Mouse (Mus musculus): ENCODE measurements around the gene Itpr1. TPM values are rescaled to one million over a fixed set of nuclear protein-coding genes. Genes with fewer than 3 reads are reported as not detected.

The Itpr1 gene
- polyA plus RNA-seq, 1 experiment from 2014 or later: 3.5 TPM

DNA sequence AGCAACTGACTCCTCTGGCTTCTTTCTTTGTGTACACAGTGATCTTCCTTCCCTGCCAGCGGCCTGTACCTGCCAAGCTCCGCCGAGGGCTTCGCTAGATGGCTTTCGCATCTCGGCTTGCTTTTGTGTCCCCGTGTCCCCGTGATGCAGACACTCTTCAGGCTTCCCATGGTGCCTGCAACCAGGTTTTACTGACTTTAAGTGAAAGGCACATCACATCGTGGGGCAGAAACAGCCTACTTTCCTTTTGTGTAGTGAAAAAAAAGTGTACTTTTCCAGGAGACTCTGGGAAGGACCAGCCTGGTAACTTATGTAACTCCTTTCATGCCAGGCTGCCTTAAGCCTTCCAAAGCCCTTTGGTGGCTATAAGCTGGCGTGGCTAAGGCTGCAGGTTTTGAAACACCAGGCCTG lies 113.9 kb downstream of the Itpr1 start:
- 78% methylated on average over 10 of the region's 10 CpGs for WGBS
- H3K4me1 ChIP-seq (ENCODE audit: control insufficient read depth, insufficient read depth, low read length): no peaks in the 10 kb centered on the region
- H3K9me3 ChIP-seq (ENCODE audit: control insufficient read depth, low read length): no peaks in the 10 kb centered on the region
- ATAC-seq (ENCODE audit: low read depth): no peak
- H3K27ac ChIP-seq (ENCODE audit: low read depth, low read length): no peak overlapping the region
- no peaks in the 10 kb centered on the region for H3K27me3 ChIP-seq (ENCODE audit: control insufficient read depth, insufficient read depth, low read length)
- H3K9ac ChIP-seq (replicated peaks; ENCODE audit: low read depth, low read length): no peak overlapping the region
- no peaks in the 10 kb centered on the region for H3K36me3 ChIP-seq (ENCODE audit: control insufficient read depth, insufficient read depth, low read length)
- H3K4me3 ChIP-seq (ENCODE audit: low read depth, low read length): no peak overlapping the region
- H3K4me2 ChIP-seq (ENCODE audit: low read depth, low read length): no peak overlapping the region

DNA sequence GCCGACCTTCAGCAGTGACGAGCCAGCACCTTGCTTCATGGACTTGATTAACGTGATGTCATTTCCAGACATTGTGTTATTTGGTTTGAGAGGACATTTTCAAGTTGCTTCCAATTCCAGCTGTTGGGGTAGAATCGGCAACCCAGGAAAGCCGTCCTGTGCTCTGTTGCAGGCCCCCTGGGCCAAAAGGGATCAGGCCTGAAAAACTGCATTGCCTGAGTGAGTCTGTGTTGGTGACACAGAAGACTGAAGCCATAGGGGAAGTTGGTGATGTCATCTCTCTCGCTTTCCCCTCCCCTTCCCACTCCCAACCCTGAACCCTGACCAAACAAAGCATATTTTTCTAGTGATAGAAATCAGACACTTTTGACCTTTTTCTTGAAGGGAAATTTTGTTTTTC lies 114.7 kb downstream of the Itpr1 start:
- no peak for ATAC-seq (ENCODE audit: low read depth)
- no peaks in the 10 kb centered on the region for H3K27me3 ChIP-seq (ENCODE audit: control insufficient read depth, insufficient read depth, low read length)
- WGBS: 84% methylated on average over 6 of the region's 6 CpGs
- H3K36me3 ChIP-seq (ENCODE audit: control insufficient read depth, insufficient read depth, low read length): no peaks in the 10 kb centered on the region
- H3K9ac ChIP-seq (replicated peaks; ENCODE audit: low read depth, low read length): no peak overlapping the region
- H3K4me2 ChIP-seq (ENCODE audit: low read depth, low read length): no peak overlapping the region
- H3K4me1 ChIP-seq (ENCODE audit: control insufficient read depth, insufficient read depth, low read length): no peaks in the 10 kb centered on the region
- H3K27ac ChIP-seq (ENCODE audit: low read depth, low read length): no peak overlapping the region
- H3K9me3 ChIP-seq (ENCODE audit: control insufficient read depth, low read length): no peaks in the 10 kb centered on the region
- no peak overlapping the region for H3K4me3 ChIP-seq (ENCODE audit: low read depth, low read length)

DNA sequence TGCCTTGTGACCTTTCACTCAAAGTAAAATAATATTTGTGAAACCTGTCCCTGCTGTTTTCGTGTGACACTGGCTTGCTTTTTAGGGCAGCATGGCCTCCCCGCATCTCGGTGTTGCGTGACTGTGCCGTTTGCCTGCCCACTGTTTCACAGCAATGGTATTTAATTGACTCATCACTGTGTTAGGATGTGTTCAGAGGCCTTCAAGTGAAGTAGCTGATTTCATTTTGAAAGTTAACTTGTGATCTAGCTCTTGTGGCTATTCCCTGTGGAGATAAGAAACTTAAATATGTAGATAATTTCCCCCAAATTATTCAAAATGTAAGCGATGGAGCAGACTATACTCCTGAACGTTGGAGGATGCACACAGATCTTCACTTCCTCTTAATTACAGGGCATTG lies 115.4 kb downstream of the Itpr1 start:
- Histone ChIP-seq H3K36me3 (ENCODE audit: control insufficient read depth, insufficient read depth, low read length) (no peaks in the 10 kb centered on the region), H3K4me2 (ENCODE audit: low read depth, low read length) (no peak overlapping the region), H3K4me3 (ENCODE audit: low read depth, low read length) (no peak overlapping the region), H3K27ac (ENCODE audit: low read depth, low read length) (no peak overlapping the region), H3K27me3 (ENCODE audit: control insufficient read depth, insufficient read depth, low read length) (no peaks in the 10 kb centered on the region), H3K9me3 (ENCODE audit: control insufficient read depth, low read length) (no peaks in the 10 kb centered on the region), H3K4me1 (ENCODE audit: control insufficient read depth, insufficient read depth, low read length) (no peaks in the 10 kb centered on the region), H3K9ac (replicated peaks; ENCODE audit: low read depth, low read length) (no peak overlapping the region)
- no peak for ATAC-seq (ENCODE audit: low read depth)
- 84% methylated on average over 7 of the region's 7 CpGs for WGBS

DNA sequence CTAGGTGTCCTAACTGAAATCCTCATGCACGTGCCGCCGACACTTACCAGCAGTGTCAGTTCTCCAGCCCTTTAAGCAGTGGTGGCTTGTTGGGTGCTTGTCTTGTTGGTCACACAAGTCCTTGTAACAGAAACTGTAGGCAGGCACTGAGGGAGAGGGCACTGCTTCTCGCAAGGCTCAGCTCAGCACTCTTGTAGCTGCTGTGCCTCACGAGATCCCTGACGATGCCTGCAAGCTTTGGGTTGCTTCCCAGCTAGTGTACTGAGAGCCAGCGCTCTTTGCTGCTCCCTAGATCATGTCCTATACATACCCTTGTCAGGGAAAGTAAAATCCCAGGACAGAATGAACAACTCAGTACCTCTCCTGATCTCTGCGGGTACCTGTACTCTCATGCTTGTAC lies 117.6 kb downstream of the Itpr1 start:
- Histone ChIP-seq H3K36me3 (ENCODE audit: control insufficient read depth, insufficient read depth, low read length) (no peaks in the 10 kb centered on the region), H3K27me3 (ENCODE audit: control insufficient read depth, insufficient read depth, low read length) (no peaks in the 10 kb centered on the region), H3K27ac (ENCODE audit: low read depth, low read length) (no peak overlapping the region), H3K4me3 (ENCODE audit: low read depth, low read length) (no peak overlapping the region), H3K9me3 (ENCODE audit: control insufficient read depth, low read length) (no peaks in the 10 kb centered on the region), H3K4me1 (ENCODE audit: control insufficient read depth, insufficient read depth, low read length) (no peaks in the 10 kb centered on the region), H3K9ac (replicated peaks; ENCODE audit: low read depth, low read length) (no peak overlapping the region), H3K4me2 (ENCODE audit: low read depth, low read length) (no peak overlapping the region)
- ATAC-seq (ENCODE audit: low read depth): no peak
- WGBS: 87% methylated on average over 8 of the region's 8 CpGs

DNA sequence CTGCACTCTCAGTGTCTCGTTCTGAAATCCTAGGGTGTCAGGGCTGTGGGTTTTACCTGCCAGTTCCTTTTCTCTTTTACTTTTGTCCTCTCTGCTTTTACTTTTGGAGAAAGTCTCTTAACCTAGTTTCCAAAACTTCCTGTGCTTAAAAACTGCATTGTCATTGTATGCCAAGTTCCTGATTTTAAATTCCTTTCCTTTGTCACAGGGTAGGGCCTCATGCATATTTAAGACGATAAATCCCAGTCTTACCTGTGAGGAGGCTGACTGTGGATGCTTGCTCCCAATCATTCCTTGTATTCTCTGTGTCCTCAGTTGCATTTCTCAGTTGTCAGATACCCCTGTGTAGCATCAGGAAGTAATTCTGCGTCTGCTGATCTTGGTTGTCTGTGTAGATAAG lies 118.4 kb downstream of the Itpr1 start:
- Histone ChIP-seq H3K9ac (replicated peaks; ENCODE audit: low read depth, low read length) (no peak overlapping the region), H3K4me1 (ENCODE audit: control insufficient read depth, insufficient read depth, low read length) (no peaks in the 10 kb centered on the region), H3K27ac (ENCODE audit: low read depth, low read length) (no peak overlapping the region), H3K9me3 (ENCODE audit: control insufficient read depth, low read length) (no peaks in the 10 kb centered on the region), H3K27me3 (ENCODE audit: control insufficient read depth, insufficient read depth, low read length) (no peaks in the 10 kb centered on the region), H3K4me2 (ENCODE audit: low read depth, low read length) (no peak overlapping the region), H3K36me3 (ENCODE audit: control insufficient read depth, insufficient read depth, low read length) (no peaks in the 10 kb centered on the region), H3K4me3 (ENCODE audit: low read depth, low read length) (no peak overlapping the region)
- WGBS: 83% methylated on average over 3 of the region's 3 CpGs
- ATAC-seq (ENCODE audit: low read depth): no peak

DNA sequence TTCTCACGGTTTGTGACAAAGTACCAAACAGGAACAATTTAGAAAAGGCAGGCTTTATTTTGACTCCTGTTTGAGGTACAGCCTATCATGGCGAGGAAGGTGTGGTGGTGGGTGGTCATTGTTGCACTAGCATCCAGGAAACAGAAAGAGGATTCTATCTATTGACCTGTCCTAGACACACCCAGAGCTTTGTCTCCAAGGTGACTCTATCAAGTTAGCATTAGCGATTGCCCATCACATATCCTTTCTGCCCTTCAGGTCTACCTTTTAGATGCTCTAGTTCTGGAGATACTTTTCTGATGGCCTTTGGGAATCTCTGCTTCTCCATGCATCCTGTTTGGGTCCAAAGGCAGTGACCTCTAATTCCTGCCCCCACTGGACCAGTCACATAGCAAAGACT lies 121.2 kb downstream of the Itpr1 start:
- no peaks in the 10 kb centered on the region for H3K27me3 ChIP-seq (ENCODE audit: control insufficient read depth, insufficient read depth, low read length)
- H3K36me3 ChIP-seq (ENCODE audit: control insufficient read depth, insufficient read depth, low read length): no peaks in the 10 kb centered on the region
- H3K4me1 ChIP-seq (ENCODE audit: control insufficient read depth, insufficient read depth, low read length): no peaks in the 10 kb centered on the region
- 87% methylated on average over 3 of the region's 3 CpGs for WGBS
- no peak overlapping the region for H3K9ac ChIP-seq (replicated peaks; ENCODE audit: low read depth, low read length)
- ATAC-seq (ENCODE audit: low read depth): no peak
- no peak overlapping the region for H3K4me2 ChIP-seq (ENCODE audit: low read depth, low read length)
- H3K27ac ChIP-seq (ENCODE audit: low read depth, low read length): no peak overlapping the region
- no peak overlapping the region for H3K4me3 ChIP-seq (ENCODE audit: low read depth, low read length)
- no peaks in the 10 kb centered on the region for H3K9me3 ChIP-seq (ENCODE audit: control insufficient read depth, low read length)

DNA sequence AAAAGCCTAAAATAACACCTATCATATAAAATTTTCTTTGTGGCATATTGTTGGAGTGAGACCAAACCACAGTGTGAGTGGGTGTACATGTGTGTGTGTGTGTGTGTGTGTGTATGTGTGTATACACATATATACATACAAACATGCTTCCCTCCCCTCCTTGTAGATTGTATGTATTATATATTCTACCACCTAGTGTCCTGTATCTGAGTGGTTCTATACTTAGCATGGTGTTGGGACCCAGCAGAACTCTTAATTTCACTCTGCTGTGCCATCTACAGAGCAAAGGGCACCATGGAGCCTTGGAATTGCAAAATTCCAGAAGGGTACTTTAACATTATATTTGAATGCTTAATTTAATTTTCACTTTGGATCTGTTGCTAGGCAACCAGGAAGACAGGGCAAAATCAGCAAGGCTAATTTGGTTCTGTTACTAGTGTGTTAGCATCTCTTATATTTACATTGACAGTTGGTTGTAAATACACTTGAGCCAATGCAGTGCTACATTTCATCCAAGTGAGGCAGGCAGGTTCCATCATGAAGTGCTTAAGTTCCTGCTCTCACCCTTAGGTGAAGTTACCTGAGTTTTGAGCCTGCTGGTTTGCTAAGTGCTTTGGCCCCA lies 122.4 kb downstream of the Itpr1 start:
- Histone ChIP-seq H3K27ac (ENCODE audit: low read depth, low read length) (no peak overlapping the region), H3K9ac (replicated peaks; ENCODE audit: low read depth, low read length) (no peak overlapping the region), H3K36me3 (ENCODE audit: control insufficient read depth, insufficient read depth, low read length) (no peaks in the 10 kb centered on the region), H3K9me3 (ENCODE audit: control insufficient read depth, low read length) (no peaks in the 10 kb centered on the region), H3K4me2 (ENCODE audit: low read depth, low read length) (no peak overlapping the region), H3K27me3 (ENCODE audit: control insufficient read depth, insufficient read depth, low read length) (no peaks in the 10 kb centered on the region), H3K4me1 (ENCODE audit: control insufficient read depth, insufficient read depth, low read length) (no peaks in the 10 kb centered on the region), H3K4me3 (ENCODE audit: low read depth, low read length) (no peak overlapping the region)
- peak; percentile 41; the same call in 1 of the 2 replicates for ATAC-seq (ENCODE audit: low read depth)

DNA sequence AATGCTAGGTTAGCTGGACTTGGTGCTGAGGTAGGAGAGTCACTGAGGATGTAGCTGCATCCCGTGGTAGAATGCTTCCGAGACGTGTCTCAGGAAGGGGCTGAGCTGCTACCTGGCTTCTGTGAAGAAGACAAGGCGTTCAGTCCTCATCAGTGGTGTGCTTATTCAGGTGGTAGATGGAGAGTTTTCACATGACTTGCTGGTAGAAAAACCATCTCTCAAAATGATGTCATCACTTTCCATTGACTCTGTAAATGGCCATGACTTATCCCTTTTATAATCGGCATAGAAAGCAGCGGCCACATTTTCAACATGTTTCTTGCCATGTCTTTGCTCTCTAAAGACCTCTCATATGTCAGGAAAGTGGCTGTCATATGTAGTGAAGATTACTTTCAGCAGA lies 123.6 kb downstream of the Itpr1 start:
- H3K4me3 ChIP-seq (ENCODE audit: low read depth, low read length): no peak overlapping the region
- no peak overlapping the region for H3K27ac ChIP-seq (ENCODE audit: low read depth, low read length)

DNA sequence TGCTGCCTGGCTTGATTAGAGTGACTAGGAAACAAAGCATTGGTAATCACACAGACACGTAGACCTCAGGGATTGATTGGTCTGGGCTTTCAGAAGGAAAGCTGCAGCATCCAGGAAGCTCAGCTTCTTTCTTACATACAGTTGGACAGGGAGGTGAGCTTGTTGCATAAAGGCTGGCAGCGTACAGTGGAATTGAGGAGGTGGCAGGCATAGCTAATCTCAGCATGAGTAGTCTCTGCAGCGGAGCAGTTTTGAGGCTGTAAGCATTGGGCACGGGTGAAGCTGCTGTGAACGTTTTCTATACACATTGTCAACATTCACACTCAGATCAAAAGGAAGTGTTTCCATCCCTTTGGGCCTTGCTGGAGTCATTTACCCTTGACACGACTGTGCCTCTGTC lies 124.4 kb downstream of the Itpr1 start:
- H3K27ac ChIP-seq (ENCODE audit: low read depth, low read length): no peak overlapping the region
- H3K27me3 ChIP-seq (ENCODE audit: control insufficient read depth, insufficient read depth, low read length): no peaks in the 10 kb centered on the region
- no peaks in the 10 kb centered on the region for H3K36me3 ChIP-seq (ENCODE audit: control insufficient read depth, insufficient read depth, low read length)
- no peak for ATAC-seq (ENCODE audit: low read depth)
- H3K4me3 ChIP-seq (ENCODE audit: low read depth, low read length): no peak overlapping the region
- H3K4me1 ChIP-seq (ENCODE audit: control insufficient read depth, insufficient read depth, low read length): no peaks in the 10 kb centered on the region
- no peak overlapping the region for H3K9ac ChIP-seq (replicated peaks; ENCODE audit: low read depth, low read length)
- H3K4me2 ChIP-seq (ENCODE audit: low read depth, low read length): no peak overlapping the region
- WGBS: 67% methylated on average over 6 of the region's 6 CpGs
- no peaks in the 10 kb centered on the region for H3K9me3 ChIP-seq (ENCODE audit: control insufficient read depth, low read length)

More for the DNA sequence above, 123.6 kb downstream of the Itpr1 start:
- Histone ChIP-seq H3K9ac (replicated peaks; ENCODE audit: low read depth, low read length) (no peak overlapping the region), H3K36me3 (ENCODE audit: control insufficient read depth, insufficient read depth, low read length) (no peaks in the 10 kb centered on the region), H3K4me1 (ENCODE audit: control insufficient read depth, insufficient read depth, low read length) (no peaks in the 10 kb centered on the region), H3K4me2 (ENCODE audit: low read depth, low read length) (no peak overlapping the region), H3K27me3 (ENCODE audit: control insufficient read depth, insufficient read depth, low read length) (no peaks in the 10 kb centered on the region), H3K9me3 (ENCODE audit: control insufficient read depth, low read length) (no peaks in the 10 kb centered on the region)
- ATAC-seq (ENCODE audit: low read depth): no peak
- 92% methylated on average over 6 of the region's 6 CpGs for WGBS
